Mouse (Mus musculus) embryonic facial prominence, embryonic 12.5 days (tissue): Measurements from ENCODE around the gene Abcd3. TPM values are rescaled to one million over a fixed set of nuclear protein-coding genes. Genes with fewer than 3 reads are reported as not detected.
"Not testable (repeated sequence)": the region's sequence is repeated elsewhere in the genome, so short reads cannot be mapped to it uniquely, and the experiment has no call there.

Source experiments
- ATAC-seq: fragments of 200-750 bp; cut with Nextera tagmentation; 2 replicates; pipeline ENCODE4 v1.8.0; 2017; ENCODE audit not compliant: insufficient number of reproducible peaks, insufficient read depth, low FRiP score, low TSS enrichment
- H3K27ac ChIP-seq: fragments of 300-500 bp; sonication (generic); 2 replicates; pipeline ENCODE4 v1.5.1; 2016; ENCODE audit warnings: mild to moderate bottlenecking
- H3K27me3 ChIP-seq: fragments of 300-500 bp; sonication (generic); 2 replicates; pipeline ENCODE4 v1.6.1; 2016; ENCODE audit warnings: mild to moderate bottlenecking, moderate library complexity
- H3K36me3 ChIP-seq: fragments of 300-500 bp; sonication (generic); 2 replicates; pipeline ENCODE4 v1.6.1; 2016; ENCODE audit warnings: mild to moderate bottlenecking
- H3K4me1 ChIP-seq: fragments of 300-500 bp; sonication (generic); 2 replicates; pipeline ENCODE4 v1.6.1; 2016
- H3K4me2 ChIP-seq: fragments of 300-500 bp; sonication (generic); replicated peaks from 2 replicates; pipeline ENCODE4 v1.6.1; 2016; ENCODE audit warnings: mild to moderate bottlenecking, moderate library complexity
- H3K4me3 ChIP-seq: fragments of 300-500 bp; sonication (generic); 2 replicates; pipeline ENCODE4 v1.5.1; 2016; ENCODE audit warnings: mild to moderate bottlenecking
- H3K9ac ChIP-seq: fragments of 300-500 bp; sonication (generic); 2 replicates; pipeline ENCODE4 v1.6.1; 2016; ENCODE audit warnings: mild to moderate bottlenecking, moderate library complexity
- H3K9me3 ChIP-seq: fragments of 300-500 bp; sonication (generic); 2 replicates; pipeline ENCODE4 v1.6.1; 2016; ENCODE audit warnings: mild to moderate bottlenecking, moderate library complexity
- WGBS: fragments of 180-500 bp; shearing (Covaris S2); methylation state at CpG from one replicate; pipeline ENCODE4 v1.1.7; 2016; 5-methylcytosine and 5-hydroxymethylcytosine counted together
- polyA plus RNA-seq: library from polyadenylated mRNA; unstranded; fragments of >200 nt; fragmentation: Nextera tagmentation; extraction: Ambion mirVana; gene quantifications from 2 replicates; pipeline ENCODE4 v1.2.1, GENCODE M21; 2016

Gene Abcd3
- polyA plus RNA-seq, 1 experiment from 2014 or later, result 64.2 TPM

- peak overlapping the region; percentile 98 for H3K27ac ChIP-seq
- no peak for ATAC-seq
- H3K4me3 ChIP-seq, result peak overlapping the region; percentile 68
- no peaks in the 10 kb centered on the region for H3K36me3 ChIP-seq
- peak overlapping the region; percentile 75 for H3K9ac ChIP-seq
- 0 out of 2 replicates have a peak, but pooled peaks cover 3% of the 10 kb centered on the region for H3K4me1 ChIP-seq
- 22% methylated on average over 16 of the region's 16 CpGs for WGBS
- H3K27me3 ChIP-seq, result no peaks in the 10 kb centered on the region
- H3K9me3 ChIP-seq, result no peaks in the 10 kb centered on the region
- H3K4me2 ChIP-seq, result peak overlapping the region; percentile 57
Observed at GRCm38 (mm10) chr3:121815549-121816235, 590 bp upstream of the Abcd3 start.

- WGBS, result under 1% methylated on average over 24 of the region's 28 CpGs
- no peak for ATAC-seq
- peaks cover 7% of the 10 kb centered on the region; the same call in 1 of the 2 replicates for H3K4me1 ChIP-seq
Observed at GRCm38 (mm10) chr3:121814413-121814864, 663 bp downstream of the Abcd3 start.

GRCm38 (mm10) chr3:121813834-121814233 lies 1.3 kb downstream of the Abcd3 start:
- Histone ChIP-seq H3K27me3 (no peaks in the 10 kb centered on the region), H3K27ac (no peak overlapping the region), H3K36me3 (no peaks in the 10 kb centered on the region), H3K4me2 (peak overlapping the region; percentile 57), H3K9ac (no peak overlapping the region), H3K4me3 (peak overlapping the region; percentile 68), H3K4me1 (peaks cover 7% of the 10 kb centered on the region; the same call in 1 of the 2 replicates), H3K9me3 (no peaks in the 10 kb centered on the region)
- no peak for ATAC-seq
- WGBS, result 71% methylated on average over 5 of the region's 5 CpGs

More at GRCm38 (mm10) chr3:121814413-121814864, 663 bp downstream of the Abcd3 start:
- H3K4me3 ChIP-seq, result peak overlapping the region; percentile 68
- peak overlapping the region; percentile 98 for H3K27ac ChIP-seq
- no peaks in the 10 kb centered on the region for H3K27me3 ChIP-seq
- peak overlapping the region; percentile 75 for H3K9ac ChIP-seq
- H3K4me2 ChIP-seq, result peak overlapping the region; percentile 57
- no peaks in the 10 kb centered on the region for H3K9me3 ChIP-seq
- H3K36me3 ChIP-seq, result no peaks in the 10 kb centered on the region

- WGBS, result 83% methylated on average over 3 of the region's 3 CpGs
- Histone ChIP-seq H3K27ac (no peak overlapping the region), H3K4me3 (no peak overlapping the region)
Observed at GRCm38 (mm10) chr3:121808246-121808645, 6.9 kb downstream of the Abcd3 start.

GRCm38 (mm10) chr3:121794214-121794613 lies 20.9 kb downstream of the Abcd3 start:
- Histone ChIP-seq H3K4me1 (no peaks in the 10 kb centered on the region), H3K27ac (no peak overlapping the region), H3K4me3 (no peak overlapping the region), H3K9ac (no peak overlapping the region), H3K4me2 (no peak overlapping the region), H3K36me3 (peaks cover 8% of the 10 kb centered on the region), H3K27me3 (no peaks in the 10 kb centered on the region), H3K9me3 (no peaks in the 10 kb centered on the region)
- ATAC-seq, result no peak
- WGBS, result 69% methylated on average over 2 of the region's 2 CpGs

More at GRCm38 (mm10) chr3:121808246-121808645, 6.9 kb downstream of the Abcd3 start:
- peaks cover 8% of the 10 kb centered on the region; the same call in 1 of the 2 replicates for H3K4me1 ChIP-seq
- no peaks in the 10 kb centered on the region for H3K9me3 ChIP-seq
- no peak overlapping the region for H3K9ac ChIP-seq
- H3K27me3 ChIP-seq, result no peaks in the 10 kb centered on the region
- peaks cover 4% of the 10 kb centered on the region; the same call in 1 of the 2 replicates for H3K36me3 ChIP-seq
- ATAC-seq, result no peak
- H3K4me2 ChIP-seq, result no peak overlapping the region

GRCm38 (mm10) chr3:121792246-121792645 lies 22.9 kb downstream of the Abcd3 start:
- H3K4me2 ChIP-seq, result no peak overlapping the region

DNA sequence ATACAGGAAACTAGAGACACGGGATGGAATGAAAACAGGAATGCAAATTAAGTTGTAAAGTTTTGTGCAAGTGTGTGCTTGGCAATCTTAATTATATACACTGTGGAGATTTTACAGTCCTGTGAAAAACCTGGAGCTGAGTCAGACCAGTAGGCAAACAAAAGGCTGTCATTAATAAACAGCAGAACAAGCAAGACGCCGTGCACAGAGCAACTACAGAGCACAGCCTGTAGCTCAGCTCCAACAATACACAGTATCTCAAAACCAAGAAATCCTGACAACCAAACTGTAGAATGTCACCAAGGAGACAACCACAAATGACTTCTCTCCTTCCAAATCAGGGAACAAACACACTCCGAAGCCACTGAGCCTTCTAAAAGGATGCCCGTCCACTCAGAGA lies 24.7 kb downstream of the Abcd3 start:
- H3K4me2 ChIP-seq, result no peak overlapping the region
- 82% methylated on average over 5 of the region's 5 CpGs for WGBS
- no peaks in the 10 kb centered on the region for H3K27me3 ChIP-seq
- no peak overlapping the region for H3K4me3 ChIP-seq
- H3K36me3 ChIP-seq, result peaks cover 6% of the 10 kb centered on the region; the same call in 1 of the 2 replicates
- no peaks in the 10 kb centered on the region for H3K9me3 ChIP-seq
- H3K4me1 ChIP-seq, result no peaks in the 10 kb centered on the region
- no peak overlapping the region for H3K9ac ChIP-seq
- ATAC-seq, result no peak
- no peak overlapping the region for H3K27ac ChIP-seq

More at GRCm38 (mm10) chr3:121792246-121792645, 22.9 kb downstream of the Abcd3 start:
- Histone ChIP-seq H3K9me3 (no peaks in the 10 kb centered on the region), H3K9ac (no peak overlapping the region), H3K27me3 (no peaks in the 10 kb centered on the region), H3K4me3 (no peak overlapping the region), H3K27ac (no peak overlapping the region), H3K4me1 (no peaks in the 10 kb centered on the region), H3K36me3 (peaks cover 6% of the 10 kb centered on the region; the same call in 1 of the 2 replicates)
- 76% methylated on average over 4 of the region's 4 CpGs for WGBS
- ATAC-seq, result no peak

DNA sequence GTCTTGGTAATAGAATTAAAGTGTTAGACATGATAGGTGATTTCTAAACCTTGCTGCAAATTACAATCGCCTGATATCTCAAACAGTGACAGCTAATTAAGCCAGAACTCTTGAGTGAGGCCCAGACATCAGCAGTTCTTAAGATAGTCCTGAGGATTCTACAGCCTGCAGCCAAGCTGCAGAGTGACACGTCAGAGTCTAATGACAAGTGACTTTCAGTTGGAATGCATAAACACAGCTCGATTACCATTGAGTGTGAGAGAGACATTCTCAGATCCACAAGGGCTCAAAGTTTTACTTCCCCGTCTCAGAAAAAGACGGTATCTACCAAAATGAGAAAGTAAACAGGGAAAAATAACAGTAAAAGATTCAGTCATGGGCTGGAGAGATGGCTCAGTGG lies 25.3 kb downstream of the Abcd3 start:
- Histone ChIP-seq H3K36me3 (peaks cover 6% of the 10 kb centered on the region; the same call in 1 of the 2 replicates), H3K9me3 (no peaks in the 10 kb centered on the region), H3K27me3 (no peaks in the 10 kb centered on the region), H3K4me3 (no peak overlapping the region), H3K9ac (no peak overlapping the region), H3K4me2 (no peak overlapping the region), H3K4me1 (no peaks in the 10 kb centered on the region), H3K27ac (no peak overlapping the region)
- WGBS, result 69% methylated on average over 5 of the region's 5 CpGs
- ATAC-seq, result no peak

DNA sequence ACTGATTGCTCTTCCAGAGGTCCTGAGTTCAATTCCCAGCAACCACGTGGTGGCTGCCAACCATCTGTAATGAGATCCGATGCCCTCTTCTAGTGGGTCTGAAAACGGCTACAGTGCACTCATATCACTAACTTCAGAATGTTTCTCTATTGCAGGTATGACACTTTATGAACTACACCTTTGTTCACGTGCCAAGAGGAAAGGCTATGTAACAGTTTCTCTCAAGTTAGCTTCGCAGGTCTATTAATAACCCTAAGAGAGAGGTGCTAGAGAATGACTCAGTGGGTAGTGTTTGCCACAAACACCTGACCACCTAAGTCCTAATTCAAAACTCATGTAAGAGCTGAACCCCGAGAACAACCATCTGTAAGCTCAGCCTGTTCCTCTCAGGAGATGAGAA lies 32.1 kb downstream of the Abcd3 start:
- no peak for ATAC-seq

GRCm38 (mm10) chr3:121777943-121778342 lies 37.2 kb downstream of the Abcd3 start:
- Histone ChIP-seq H3K4me2 (no peak overlapping the region), H3K4me3 (no peak overlapping the region), H3K9ac (no peak overlapping the region), H3K9me3 (no peaks in the 10 kb centered on the region), H3K27ac (peak overlapping the region; percentile 12; the same call in 1 of the 2 replicates), H3K27me3 (no peaks in the 10 kb centered on the region), H3K36me3 (peaks cover 7% of the 10 kb centered on the region; the same call in 1 of the 2 replicates), H3K4me1 (0 out of 2 replicates have a peak, but pooled peaks cover 10% of the 10 kb centered on the region)
- WGBS, result 25% methylated on average over 7 of the region's 7 CpGs
- peak; percentile 93 for ATAC-seq

More for the DNA sequence above, 32.1 kb downstream of the Abcd3 start:
- Histone ChIP-seq H3K4me2 (no peak overlapping the region), H3K4me3 (no peak overlapping the region), H3K9ac (no peak overlapping the region), H3K36me3 (no peaks in the 10 kb centered on the region), H3K4me1 (0 out of 2 replicates have a peak, but pooled peaks cover 7% of the 10 kb centered on the region), H3K27me3 (no peaks in the 10 kb centered on the region), H3K27ac (no peak overlapping the region), H3K9me3 (no peaks in the 10 kb centered on the region)
- 89% methylated on average over 6 of the region's 6 CpGs for WGBS

DNA sequence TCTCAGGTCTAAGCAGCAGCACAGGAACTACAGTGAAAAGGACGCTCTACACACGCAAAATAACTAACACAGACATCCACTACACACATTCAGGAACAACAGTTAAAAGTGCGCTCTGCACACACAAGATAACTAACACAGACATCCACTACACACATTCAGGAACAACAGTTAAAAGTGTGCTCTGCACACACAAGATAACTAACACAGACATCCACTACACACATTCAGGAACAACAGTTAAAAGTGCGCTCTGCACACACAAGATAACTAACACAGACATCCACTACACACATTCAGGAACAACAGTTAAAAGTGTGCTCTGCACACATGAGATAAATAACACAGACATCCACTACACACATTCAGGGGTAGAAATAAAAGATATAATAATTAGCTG lies 41.8 kb downstream of the Abcd3 start:
- H3K4me3 ChIP-seq, ATAC-seq, H3K9ac ChIP-seq, H3K4me2 ChIP-seq, H3K9me3 ChIP-seq, H3K4me1 ChIP-seq, H3K27ac ChIP-seq, H3K27me3 ChIP-seq: not testable (repeated sequence)
- peaks cover 27% of the 10 kb centered on the region for H3K36me3 ChIP-seq
- WGBS, result 94% methylated on average over 4 of the region's 4 CpGs

- H3K9ac ChIP-seq, result no peak overlapping the region
- no peaks in the 10 kb centered on the region for H3K9me3 ChIP-seq
- no peaks in the 10 kb centered on the region for H3K4me1 ChIP-seq
- H3K4me2 ChIP-seq, result no peak overlapping the region
- no peak overlapping the region for H3K4me3 ChIP-seq
- H3K27me3 ChIP-seq, result no peaks in the 10 kb centered on the region
- no peak overlapping the region for H3K27ac ChIP-seq
- peaks cover 48% of the 10 kb centered on the region for H3K36me3 ChIP-seq
- ATAC-seq, result no peak
- WGBS, result 96% methylated on average over 3 of the region's 3 CpGs
Observed at GRCm38 (mm10) chr3:121768770-121769169, 46.3 kb downstream of the Abcd3 start.
